Mouse (Mus musculus) left cerebral cortex, adult 2 months (tissue): ENCODE data around the gene Zfp787. TPM values are rescaled to one million over a fixed set of nuclear protein-coding genes. Genes with fewer than 3 reads are reported as not detected.

Source experiments
- DNase-seq, 2 experiments: peaks; one replicate each; pipeline ENCODE4 v3.0.0; 2021 to 2022; ENCODE audit warnings: low spot score in 2 of 2, mixed read lengths in 1 of 2; ENCODE audit errors: extremely low spot score in 1 of 2
- H3K27ac ChIP-seq: fragments of 200-600 bp; 2 replicates; pipeline ENCODE4 v1.8.1; 2022
- H3K4me3 ChIP-seq: fragments of 200-600 bp; 2 replicates; pipeline ENCODE4 v1.8.1; 2022
- CTCF ChIP-seq: fragments of 200-600 bp; IDR thresholded peaks from 2 replicates; pipeline ENCODE4 v1.8.1; 2022; ENCODE audit warnings: antibody characterized with exemption, mild to moderate bottlenecking, moderate library complexity
- intact Hi-C: fragments of 180-260 bp; cut with DNase I; formaldehyde crosslinking; loops from one replicate; pipeline ENCODE4 v1.15.1; 2025
- long read RNA-seq, 2 experiments: library from polyadenylated mRNA; stranded (forward); transcript quantifications; one replicate each; pipeline ENCODE4 v2.0.0; 2021; ENCODE audit warnings: borderline mapping rate in 2 of 2
- total RNA-seq, 2 experiments: library from RNA; stranded (reverse); gene quantifications; 2 replicates each; pipeline ENCODE4 v1.2.3; 2021

The Zfp787 gene
- 10 to 100 TPM; 27.8 to 30.2 TPM for total RNA-seq
- long read RNA-seq, experiment 1, partial matches to known transcripts = 0 of 6 reads
- long read RNA-seq, experiment 1, other reads (novel, unspliced or antisense) = 3 of 6 reads
- long read RNA-seq, experiment 2, transcript Zfp787-201 (3 exons, 1,897 nt) = major isoform, 9 of 10 reads
- long read RNA-seq, experiment 2, partial matches to known transcripts = 0 of 10 reads
- long read RNA-seq, experiment 2, other reads (novel, unspliced or antisense) = 1 of 10 reads

DNA sequence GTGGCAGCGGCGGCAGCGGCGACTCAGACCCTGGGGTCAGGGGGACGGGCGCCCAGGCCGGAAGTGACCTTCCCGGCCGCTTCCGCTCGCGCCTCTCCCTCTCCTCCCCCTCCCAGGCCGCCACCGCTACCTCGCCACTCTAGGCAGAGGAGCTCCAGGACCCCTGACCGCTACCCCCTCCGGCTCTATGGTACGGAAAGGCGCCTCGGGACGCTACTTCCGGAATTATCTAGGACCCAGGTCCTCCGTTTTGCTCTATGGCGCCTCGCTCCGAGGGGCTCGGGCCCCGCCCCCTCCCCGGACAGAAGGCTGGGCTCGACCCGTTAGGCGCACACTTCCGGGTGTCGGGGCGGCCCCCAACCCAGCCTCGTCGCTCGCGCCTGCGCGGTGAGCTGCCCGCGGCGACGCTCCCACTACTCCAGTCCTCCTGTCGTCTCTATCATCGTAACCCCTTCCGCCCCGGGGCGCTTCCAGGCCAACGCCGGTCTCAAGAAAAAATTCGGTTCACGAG lies at the start of gene Zfp787:
TSS of gene Zfp787 (minus strand) at position 97 of the 511 bp plus-strand sequence.
- peak within 1 kb of the TSS; percentile 94 for H3K4me3 ChIP-seq
- peak within 1 kb of the TSS; percentile 97 for H3K27ac ChIP-seq
- TF ChIP-seq CTCF = no peak
- intact Hi-C loops = loop anchor here (1.0 to 10.0 kb wide), 2 partner anchors 16 to 1139 kb away; partner anchors contain the start of gene Zfp444
- DNase-seq = peak; percentile 93 to 98

DNA sequence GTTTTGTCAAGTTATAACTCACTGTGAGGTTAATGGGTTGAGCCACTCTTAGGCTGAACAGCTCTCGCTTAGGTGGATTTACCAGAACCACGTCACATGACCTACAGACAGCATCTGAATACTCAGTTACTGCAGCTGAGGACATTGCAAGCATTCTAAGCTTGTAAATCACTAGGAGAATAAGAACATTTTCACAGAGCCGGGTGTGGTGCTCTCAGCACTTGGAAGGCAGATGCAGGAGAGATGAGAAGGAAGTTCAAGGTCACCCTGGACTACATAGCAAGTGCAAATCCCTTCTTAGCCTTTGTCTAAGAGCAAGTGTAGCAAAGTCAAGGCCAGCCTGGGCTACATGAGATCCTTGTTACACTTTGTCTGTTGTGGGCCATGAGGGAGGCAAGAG lies 48.4 kb upstream of the Zfp787 start:
- intact Hi-C loops = no loop called here
- DNase-seq = no peak
- no peak overlapping the region for H3K4me3 ChIP-seq
- no peak for TF ChIP-seq CTCF
- no peak overlapping the region for H3K27ac ChIP-seq

DNA sequence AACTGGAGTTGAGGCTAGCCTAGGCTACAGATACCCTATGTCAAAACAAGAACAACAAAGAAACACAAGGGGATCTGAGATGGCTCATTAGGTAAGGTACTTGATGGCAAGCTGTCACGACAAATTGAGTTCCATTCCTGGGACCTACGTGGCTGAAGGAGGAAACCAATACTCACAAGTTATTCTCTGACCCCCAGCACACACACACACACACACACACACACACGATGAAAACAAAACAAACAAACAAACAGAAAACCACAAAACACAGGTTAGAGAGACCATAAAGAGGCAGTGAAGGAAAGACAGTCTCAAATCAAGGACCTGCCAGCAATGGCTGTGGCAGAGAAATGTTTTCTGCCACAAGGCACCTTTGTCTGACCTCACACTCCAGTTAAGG lies 41.0 kb upstream of the Zfp787 start, which contains the start of gene Galp:
TSS of gene Galp (plus strand) at position 301 of the 400 bp plus-strand sequence.
- DNase-seq = no peak
- TF ChIP-seq CTCF = no peak
- Histone ChIP-seq H3K27ac (no peak within 1 kb of the TSS), H3K4me3 (no peak within 1 kb of the TSS)
- intact Hi-C loops = no loop called here

DNA sequence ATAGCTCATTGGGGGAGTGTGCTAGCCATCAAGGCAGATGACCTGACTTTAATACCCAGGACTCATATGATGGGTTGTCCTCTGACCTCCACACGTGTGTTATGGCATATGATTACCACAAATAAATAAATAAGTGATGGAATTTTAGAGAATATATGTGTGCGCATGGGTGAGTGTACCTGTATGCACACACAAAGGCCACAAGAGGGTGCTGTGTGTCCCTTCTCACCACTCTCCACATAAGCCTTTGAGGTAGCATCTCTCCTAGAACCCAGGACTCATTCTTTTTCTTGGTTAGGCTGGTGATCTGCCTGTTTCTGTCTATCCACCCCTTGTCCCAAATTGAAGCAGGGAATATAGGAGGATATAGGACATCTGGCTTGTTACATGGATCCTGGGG lies 40.0 kb upstream of the Zfp787 start:
- Histone ChIP-seq H3K27ac (no peak overlapping the region), H3K4me3 (no peak overlapping the region)
- TF ChIP-seq CTCF = peak; percentile 25; the same call in 1 of the 2 replicates
- DNase-seq = no peak
- intact Hi-C loops = no loop called here

DNA sequence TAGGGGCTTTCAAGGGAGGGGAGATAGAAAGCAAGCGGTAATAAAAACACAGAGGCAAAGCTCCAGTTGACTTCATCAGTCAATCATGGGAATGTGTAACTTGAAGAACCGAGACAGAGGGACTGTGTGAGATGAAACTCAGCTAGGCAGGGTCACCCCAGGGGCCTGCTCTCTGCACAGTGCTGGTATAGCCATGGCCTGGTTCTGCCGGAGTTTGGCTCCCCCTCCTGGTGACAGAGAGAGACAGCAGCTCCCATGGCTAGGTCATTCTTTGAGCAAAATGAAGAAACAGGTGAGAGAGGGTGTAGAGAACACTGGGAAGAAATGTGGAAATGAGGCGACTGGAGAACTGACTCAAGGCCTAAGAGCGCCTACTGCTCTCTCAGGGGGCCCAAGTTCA lies 38.3 kb upstream of the Zfp787 start:
- peak; percentile 55 to 58 for DNase-seq
- peak; percentile 84 for TF ChIP-seq CTCF
- Histone ChIP-seq H3K4me3 (no peak overlapping the region), H3K27ac (no peak overlapping the region)
- intact Hi-C loops = no loop called here

DNA sequence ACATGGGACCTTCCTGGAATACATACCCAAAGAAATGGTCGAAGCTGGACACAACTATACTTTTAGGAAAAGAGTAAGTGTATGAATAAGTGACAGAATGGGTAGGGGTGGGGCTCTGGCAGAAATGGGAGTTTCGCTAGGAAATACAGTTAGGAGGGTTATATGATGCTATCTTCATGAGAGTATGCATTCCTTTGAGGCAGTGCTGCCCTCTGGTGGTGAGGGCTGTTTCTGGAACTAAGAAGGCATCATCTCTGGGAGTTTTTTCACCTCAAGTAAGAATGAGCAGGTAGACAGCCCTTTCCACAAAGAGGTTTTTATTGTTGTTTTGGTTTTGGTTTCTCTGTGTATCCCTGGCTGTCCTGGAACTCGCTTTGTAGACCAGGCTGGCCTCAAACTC lies 35.6 kb upstream of the Zfp787 start:
- DNase-seq = peak; percentile 64 to 84
- peak; percentile 83 for TF ChIP-seq CTCF
- Histone ChIP-seq H3K27ac (no peak overlapping the region), H3K4me3 (no peak overlapping the region)
- intact Hi-C loops = loop anchor here (1.0 to 2.0 kb wide), 2 partner anchors 19 to 64 kb away; partner anchors contain the start of gene Zfp444

DNA sequence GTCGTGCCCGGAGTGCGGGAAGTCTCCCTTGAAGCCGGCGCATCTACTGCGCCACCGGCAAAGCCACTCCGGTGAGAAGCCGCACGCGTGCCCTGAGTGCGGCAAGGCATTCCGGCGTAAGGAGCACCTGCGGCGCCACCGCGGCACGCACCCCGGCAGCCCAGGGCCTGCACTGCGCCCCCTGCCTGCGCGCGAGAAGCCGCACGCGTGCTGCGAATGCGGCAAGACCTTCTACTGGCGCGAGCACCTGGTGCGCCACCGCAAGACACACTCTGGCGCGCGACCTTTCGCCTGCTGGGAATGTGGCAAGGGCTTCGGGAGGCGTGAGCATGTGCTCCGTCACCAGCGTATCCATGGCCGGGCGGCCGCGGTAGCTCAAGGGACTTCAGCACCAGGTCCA lies 33.7 kb upstream of the Zfp787 start:
- Histone ChIP-seq H3K27ac (no peak overlapping the region), H3K4me3 (no peak overlapping the region)
- intact Hi-C loops = no loop called here
- TF ChIP-seq CTCF = no peak; the same call in 1 of the 2 replicates
- no peak for DNase-seq

DNA sequence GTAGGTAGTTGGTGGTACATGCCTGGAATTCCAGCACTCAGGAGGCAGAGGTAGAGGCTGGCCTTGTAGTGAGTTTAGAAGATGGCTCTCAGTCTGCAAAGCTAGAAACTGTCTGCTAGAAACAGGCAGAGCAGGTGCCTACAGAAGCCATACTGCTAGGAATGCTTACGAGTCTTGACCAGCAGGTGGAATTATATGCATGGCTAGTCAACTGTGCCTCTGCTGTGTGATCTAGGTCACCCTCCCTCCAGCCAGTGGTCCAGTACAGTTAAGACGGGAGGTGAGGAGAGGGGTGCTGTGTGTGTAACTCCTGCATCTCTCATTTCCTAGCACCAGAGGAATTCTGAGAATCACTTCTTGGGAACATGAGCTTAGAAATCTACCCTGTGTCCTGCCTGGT lies 31.0 kb upstream of the Zfp787 start:
- Histone ChIP-seq H3K4me3 (no peak overlapping the region), H3K27ac (no peak overlapping the region)
- no peak for TF ChIP-seq CTCF
- intact Hi-C loops = no loop called here
- DNase-seq = no peak

DNA sequence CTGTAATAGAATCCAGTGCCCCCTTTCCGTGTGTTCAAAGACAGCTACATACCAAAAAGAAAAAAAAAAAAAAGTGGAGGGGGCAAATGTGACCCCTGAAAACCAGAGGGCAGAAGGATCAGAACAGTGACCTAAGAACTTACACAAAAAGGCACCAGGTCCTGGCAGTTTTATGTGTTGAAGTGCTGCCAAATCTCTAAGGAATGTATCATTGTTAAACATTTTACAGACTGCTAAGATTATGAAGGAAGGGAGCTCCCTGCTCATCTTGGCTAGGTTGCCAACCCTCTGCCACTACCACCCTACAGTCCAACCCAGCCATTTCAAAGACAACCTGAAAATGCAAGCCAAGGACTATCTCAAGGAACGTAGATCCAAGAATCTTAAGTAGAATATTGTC lies 30.4 kb upstream of the Zfp787 start:
- no peak for TF ChIP-seq CTCF
- no peak for DNase-seq
- intact Hi-C loops = no loop called here
- Histone ChIP-seq H3K4me3 (no peak overlapping the region), H3K27ac (no peak overlapping the region)

DNA sequence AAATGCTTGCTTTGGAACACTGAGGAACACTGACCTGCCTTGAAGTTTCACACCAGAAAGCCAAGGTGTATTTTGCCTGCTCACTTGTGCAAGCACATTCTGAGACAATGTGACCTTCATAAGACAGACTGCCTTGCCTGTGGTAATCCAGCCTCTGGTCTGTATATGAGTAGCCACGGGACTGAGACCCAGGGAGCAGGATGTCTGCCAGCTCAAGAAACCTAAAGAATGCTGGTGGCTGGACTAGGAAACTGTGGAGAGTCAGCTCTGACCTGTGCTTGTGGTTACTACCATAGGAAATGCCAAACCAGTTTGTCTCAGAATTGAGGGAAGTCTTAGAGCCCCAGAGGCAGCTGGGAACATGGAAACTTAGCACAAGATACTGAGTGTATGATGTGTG lies 29.6 kb upstream of the Zfp787 start:
- no peak overlapping the region for H3K27ac ChIP-seq
- no peak for TF ChIP-seq CTCF
- intact Hi-C loops = no loop called here
- DNase-seq = no peak
- H3K4me3 ChIP-seq = no peak overlapping the region

DNA sequence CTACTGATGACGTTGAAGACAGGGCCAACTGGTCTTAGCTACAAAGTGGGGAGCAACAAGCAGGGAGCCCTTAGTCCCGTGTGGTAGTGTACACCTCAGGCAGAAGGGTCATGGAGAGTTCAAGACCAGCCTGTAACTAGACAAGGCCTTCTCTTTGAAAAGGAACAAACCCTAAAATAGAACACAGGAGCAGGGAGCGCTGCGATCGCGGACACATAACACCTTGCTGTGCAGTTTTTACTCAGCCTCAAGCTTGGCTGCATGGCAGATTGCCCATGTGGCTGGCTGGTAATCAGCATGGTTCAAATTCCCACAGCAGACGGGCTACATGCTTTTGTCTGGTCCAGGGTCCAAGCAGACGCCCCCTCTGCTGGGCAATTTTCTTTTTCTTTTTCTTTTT lies 28.7 kb upstream of the Zfp787 start:
- H3K27ac ChIP-seq = no peak overlapping the region
- no peak for TF ChIP-seq CTCF
- no peak for DNase-seq
- no peak overlapping the region for H3K4me3 ChIP-seq
- intact Hi-C loops = no loop called here

DNA sequence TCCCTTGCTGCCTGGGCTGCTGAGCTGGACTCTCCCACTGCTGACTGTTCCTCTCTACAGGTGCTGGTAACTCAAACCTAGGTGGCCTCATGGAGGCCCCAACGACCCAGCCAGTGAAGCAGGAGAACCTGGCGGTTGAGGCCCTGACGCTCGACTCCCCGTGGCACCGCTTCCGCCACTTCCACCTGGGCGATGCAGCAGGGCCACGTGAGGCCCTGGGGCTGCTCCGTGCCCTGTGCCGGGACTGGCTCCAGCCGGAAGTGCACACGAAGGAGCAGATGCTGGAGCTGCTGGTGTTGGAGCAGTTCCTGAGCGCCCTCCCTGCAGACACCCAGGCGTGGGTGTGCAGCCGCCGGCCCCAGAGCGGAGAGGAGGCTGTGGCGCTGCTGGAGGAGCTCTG lies 28.0 kb upstream of the Zfp787 start:
- intact Hi-C loops = no loop called here
- Histone ChIP-seq H3K27ac (no peak overlapping the region), H3K4me3 (no peak overlapping the region)
- no peak for DNase-seq
- TF ChIP-seq CTCF = no peak

DNA sequence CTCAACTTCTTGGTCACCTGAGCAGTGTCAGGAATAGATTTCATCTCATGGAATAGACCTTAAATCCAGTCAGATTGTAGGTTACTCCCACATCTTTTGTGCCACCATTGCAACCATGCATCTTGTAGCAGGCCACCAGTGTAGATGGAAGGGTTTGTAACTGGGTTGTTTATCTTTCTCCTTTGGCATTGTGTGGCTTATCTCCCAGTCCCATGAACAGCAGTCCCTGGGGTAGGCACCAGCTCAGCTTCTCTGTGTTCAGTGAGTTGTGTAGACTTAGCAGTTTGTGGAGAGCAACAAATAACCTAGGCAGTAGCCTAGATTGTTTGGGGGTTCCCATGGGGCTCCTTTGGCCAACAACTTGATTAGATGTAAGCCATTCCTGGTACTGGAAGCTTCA lies 27.1 kb upstream of the Zfp787 start:
- intact Hi-C loops = no loop called here
- H3K27ac ChIP-seq = no peak overlapping the region

More for the DNA sequence above, 27.1 kb upstream of the Zfp787 start:
- no peak for DNase-seq
- no peak for TF ChIP-seq CTCF
- H3K4me3 ChIP-seq = no peak overlapping the region
